In genomic region chr14:105752509-105753375, GRCm38 (mm10) we compare ENCODE assay signal across 29 mouse cellular contexts.
A peak's percentile ranks its signal among the peaks of the same experiment; 100 is the strongest.
DNase-seq lines count a peak whose midpoint lies in the region; ATAC-seq lines count a peak whose summit lies in the region.
"Had no signal": no experiment of that assay in that cellular context is flagged by ENCODE, and none has a peak within 500 bp of the region (broad histone marks: within the 10 kb centered on the region; RNA-seq: fewer than 3 reads in every experiment).

No protein-coding gene starts in this region.

- no peaks in the 10 kb centered on the region for H3K27me3 ChIP-seq in embryonic facial prominence, embryonic 14.5 days (replicated peaks; ENCODE audit: control insufficient read depth, insufficient read depth, low read length)
- H3K27me3 ChIP-seq in hindbrain, embryonic 13.5 days = no peaks in the 10 kb centered on the region
- H3K27me3 ChIP-seq in kidney, embryonic 16.5 days (ENCODE audit: insufficient read depth, low read length) = no peaks in the 10 kb centered on the region
- H3K27me3 ChIP-seq: heart, embryonic 12.5 days; kidney, embryonic 15.5 days; limb, embryonic 12.5 days; liver, embryonic 12.5 days; neural tube, embryonic 13.5 days had no signal

- intact Hi-C loops in left cerebral cortex, postnatal 10 days (cut with DNase I) = no loop called here

- H3K27ac ChIP-seq in embryonic facial prominence, embryonic 14.5 days (replicated peaks; ENCODE audit: low read depth, low read length) = no peak overlapping the region
- H3K27ac ChIP-seq in hindbrain, embryonic 13.5 days = no peak overlapping the region
- no peak overlapping the region for H3K27ac ChIP-seq in kidney, embryonic 16.5 days (ENCODE audit: low read length)
- H3K27ac ChIP-seq: heart, adult 2 months; kidney, embryonic 15.5 days; limb, embryonic 12.5 days; liver, embryonic 12.5 days; neural tube, embryonic 13.5 days had no signal

- no peaks in the 10 kb centered on the region for H3K36me3 ChIP-seq in embryonic facial prominence, embryonic 14.5 days (ENCODE audit: control insufficient read depth, insufficient read depth, low read length)
- H3K36me3 ChIP-seq in hindbrain, embryonic 13.5 days = no peaks in the 10 kb centered on the region
- H3K36me3 ChIP-seq in kidney, embryonic 16.5 days (ENCODE audit: insufficient read depth, low read length) = no peaks in the 10 kb centered on the region
- H3K36me3 ChIP-seq: G1E; heart, embryonic 12.5 days; kidney, embryonic 15.5 days; limb, embryonic 12.5 days; liver, embryonic 12.5 days; neural tube, embryonic 13.5 days had no signal

- no peaks in the 10 kb centered on the region for H3K4me1 ChIP-seq in embryonic facial prominence, embryonic 14.5 days (ENCODE audit: control insufficient read depth, insufficient read depth, low read length)
- H3K4me1 ChIP-seq in hindbrain, embryonic 13.5 days (replicated peaks) = no peaks in the 10 kb centered on the region
- H3K4me1 ChIP-seq in kidney, embryonic 16.5 days (ENCODE audit: insufficient read depth, low read length) = no peaks in the 10 kb centered on the region
- H3K4me1 ChIP-seq: heart, embryonic 12.5 days; kidney, embryonic 15.5 days; limb, embryonic 12.5 days; liver, embryonic 12.5 days; neural tube, embryonic 13.5 days had no signal

- H3K9ac ChIP-seq in embryonic facial prominence, embryonic 14.5 days (ENCODE audit: low read depth, low read length) = no peak overlapping the region
- no peak overlapping the region for H3K9ac ChIP-seq in hindbrain, embryonic 13.5 days
- H3K9ac ChIP-seq in kidney, embryonic 16.5 days (replicated peaks; ENCODE audit: low read length) = no peak overlapping the region
- H3K9ac ChIP-seq: heart, embryonic 12.5 days; kidney, embryonic 15.5 days; limb, embryonic 12.5 days; liver, embryonic 12.5 days; liver, postnatal 0 days; neural tube, embryonic 13.5 days had no signal

- no peak overlapping the region for H3K4me3 ChIP-seq in embryonic facial prominence, embryonic 14.5 days (ENCODE audit: low read depth, low read length)
- no peak overlapping the region for H3K4me3 ChIP-seq in hindbrain, embryonic 13.5 days
- H3K4me3 ChIP-seq in kidney, embryonic 16.5 days (ENCODE audit: low read length) = no peak overlapping the region
- H3K4me3 ChIP-seq: heart, adult 2 months; heart, embryonic 12.5 days; kidney, embryonic 15.5 days; limb, embryonic 12.5 days; liver, embryonic 12.5 days; neural tube, embryonic 13.5 days had no signal

- H3K4me2 ChIP-seq in embryonic facial prominence, embryonic 14.5 days (ENCODE audit: low read depth, low read length) = no peak overlapping the region
- H3K4me2 ChIP-seq in hindbrain, embryonic 13.5 days = no peak overlapping the region
- H3K4me2 ChIP-seq in kidney, embryonic 16.5 days (replicated peaks; ENCODE audit: low read depth, low read length) = no peak overlapping the region
- H3K4me2 ChIP-seq: heart, embryonic 12.5 days; kidney, embryonic 15.5 days; limb, embryonic 12.5 days; liver, embryonic 12.5 days; midbrain, embryonic 11.5 days; neural tube, embryonic 13.5 days had no signal

- WGBS in embryonic facial prominence, embryonic 14.5 days = 45% methylated on average over 4 of the region's 4 CpGs
- WGBS in hindbrain, embryonic 13.5 days = 79% methylated on average over 4 of the region's 4 CpGs
- 75% methylated on average over 4 of the region's 4 CpGs for WGBS in kidney, embryonic 16.5 days

- peaks cover 5% of the 10 kb centered on the region; the same call in 1 of the 2 replicates for H3K9me3 ChIP-seq in embryonic facial prominence, embryonic 14.5 days (ENCODE audit: control insufficient read depth, low read length)
- no peaks in the 10 kb centered on the region for H3K9me3 ChIP-seq in hindbrain, embryonic 13.5 days
- peaks cover 3% of the 10 kb centered on the region; the same call in 1 of the 2 replicates for H3K9me3 ChIP-seq in kidney, embryonic 16.5 days (ENCODE audit: low read length)
- H3K9me3 ChIP-seq: heart, embryonic 12.5 days; kidney, embryonic 15.5 days; limb, embryonic 12.5 days; liver, embryonic 12.5 days; neural tube, embryonic 13.5 days had no signal

- ATAC-seq in embryonic facial prominence, embryonic 14.5 days (ENCODE audit: low read depth) = peak; percentile 30; the same call in 1 of the 2 replicates
- no peak for ATAC-seq in hindbrain, embryonic 13.5 days (ENCODE audit: low FRiP score)
- ATAC-seq in kidney, embryonic 16.5 days (ENCODE audit: low FRiP score, low TSS enrichment) = no peak
- ATAC-seq: forebrain, embryonic 14.5 days; hindbrain, embryonic 16.5 days; liver, embryonic 12.5 days; liver, postnatal 0 days; midbrain, embryonic 16.5 days had no signal

- DNase-seq in heart, adult 11 months = peak; percentile 35
- DNase-seq in heart, postnatal 4 days = no peak
- peak; percentile 52 for DNase-seq in embryonic facial prominence, embryonic 14.5 days (ENCODE audit: low spot score)
- peak; percentile 74 for DNase-seq in retina, adult 2 months (ENCODE audit: low read depth, low spot score)
- DNase-seq in left cerebral cortex, postnatal 10 days (ENCODE audit: extremely low spot score in 1 of 2, low spot score in 2 of 2) = no peak
- DNase-seq in thymus, adult 18-20 months = no peak
- DNase-seq: adrenal gland, postnatal 25 days; cerebellum, adult 18-20 months; cerebellum, postnatal 10 days; gastrocnemius, postnatal 36 days; heart, adult 2 months; kidney, adult 18-20 months; kidney, postnatal 4 days; layer of hippocampus, postnatal 36 days; liver, postnatal 0 days; lung, postnatal 36 days; right cerebral cortex, postnatal 4 days had no signal

Comparison
In these comparisons a context has a peak if more than half of its experiments do, and no peak if none do; other contexts are left out.
1. DNase-seq: peak in heart, adult 11 months (single experiment), embryonic facial prominence, embryonic 14.5 days (single experiment) and retina, adult 2 months (single experiment); none in heart, postnatal 4 days (single experiment), left cerebral cortex, postnatal 10 days (0 of 2) and thymus, adult 18-20 months (0 of 2).